Mouse (Mus musculus) kidney, adult 2 months (tissue): ENCODE results near the gene Gm15114. TPM values are rescaled to one million over a fixed set of nuclear protein-coding genes. Genes with fewer than 3 reads are reported as not detected.
"Not testable (repeated sequence)": the region's sequence is repeated elsewhere in the genome, so short reads cannot be mapped to it uniquely, and the experiment has no call there.

ENCODE experiments used
- DNase-seq: peaks from one replicate; pipeline ENCODE4 v3.0.0; 2021
- H3K27ac ChIP-seq: fragments of 200-500 bp; 2 replicates; pipeline ENCODE4 v1.5.1; 2012; ENCODE audit warnings: low read depth, low read length, control low read depth, inconsistent platforms; ENCODE audit not compliant: insufficient read depth
- H3K27me3 ChIP-seq: fragments of 200-500 bp; replicated peaks from 2 replicates; pipeline ENCODE4 v1.6.1; 2012; ENCODE audit warnings: mild to moderate bottlenecking, moderate library complexity, low read length, inconsistent platforms; ENCODE audit not compliant: control insufficient read depth, insufficient read depth
- H3K36me3 ChIP-seq: fragments of 200-500 bp; 2 replicates; pipeline ENCODE4 v1.6.1; 2012; ENCODE audit warnings: mild to moderate bottlenecking, moderate library complexity, low read length, inconsistent platforms; ENCODE audit not compliant: control insufficient read depth, insufficient read depth
- H3K4me1 ChIP-seq: fragments of 200-500 bp; 2 replicates; pipeline ENCODE4 v1.6.1; 2011; ENCODE audit warnings: low read length; ENCODE audit not compliant: control insufficient read depth, insufficient read depth
- H3K4me3 ChIP-seq: fragments of 200-500 bp; 2 replicates; pipeline ENCODE4 v1.5.1; 2011; ENCODE audit warnings: mild to moderate bottlenecking, low read depth, low read length, control low read depth; ENCODE audit not compliant: insufficient read depth
- WGBS: fragments of 180-500 bp; shearing (Covaris S2); methylation state at CpG from one replicate; pipeline ENCODE4 v1.1.7; 2018; 5-methylcytosine and 5-hydroxymethylcytosine counted together
- polyA plus RNA-seq: library from polyadenylated mRNA; depleted of rRNA; stranded (reverse); fragments of >200 nt; gene quantifications from 2 replicates; pipeline ENCODE4 v1.2.3, GENCODE M21; 2012; rRNA removed

Gene Gm15114
- polyA plus RNA-seq, result not detected in 2 replicates

DNA sequence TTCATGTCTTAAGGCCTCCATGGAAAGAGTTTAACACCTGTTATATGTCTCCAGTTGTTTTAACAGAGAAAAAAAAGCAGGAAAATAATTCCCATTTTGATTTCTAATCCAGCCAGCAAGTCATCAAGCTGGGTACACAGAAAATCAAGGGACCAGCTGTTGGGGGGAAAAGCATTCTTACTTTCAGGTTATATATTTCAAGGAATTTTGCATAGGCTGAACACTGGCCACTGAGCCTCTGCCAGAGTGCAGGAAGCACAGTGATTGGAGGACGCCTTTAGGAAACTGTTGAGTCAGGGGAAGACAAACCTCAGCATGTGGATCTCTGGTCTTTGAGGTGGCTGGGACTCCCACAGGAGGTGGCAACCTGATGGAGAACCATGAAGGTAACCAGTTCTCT is at the start of gene Gm15114:
TSS of gene Gm15114 (plus strand) at position 301 of the 400 bp plus-strand sequence.
- not testable (repeated sequence) for H3K27me3 ChIP-seq, H3K27ac ChIP-seq, DNase-seq, H3K4me1 ChIP-seq, H3K36me3 ChIP-seq, H3K4me3 ChIP-seq
- WGBS, result no CpG with 5 or more reads among the region's 1 CpGs

Other genes starting within 250 kb of the Gm15114 start
- gene Gm8334, start 126.2 kb downstream of the Gm15114 start, polyA plus RNA-seq, result not detected in 2 replicates
- not detected in 2 replicates for gene Gm15127, start 174.6 kb downstream of the Gm15114 start, polyA plus RNA-seq